Mouse (Mus musculus) activated CD4-positive, CD25-positive, alpha-beta regulatory T cell (primary cell): ENCODE measurements around the gene Wnt2b. TPM values are rescaled to one million over a fixed set of nuclear protein-coding genes. Genes with fewer than 3 reads are reported as not detected.

ENCODE experiments used
- polyA plus RNA-seq, 2 experiments: library from polyadenylated mRNA; unstranded; fragments of 100-300 nt; shearing (Covaris generic); gene quantifications; one replicate each; pipeline ENCODE4 v1.2.1; 2017

Wnt2b gene
- polyA plus RNA-seq = under 1 TPM; 0.10 to 0.14 TPM

DNA sequence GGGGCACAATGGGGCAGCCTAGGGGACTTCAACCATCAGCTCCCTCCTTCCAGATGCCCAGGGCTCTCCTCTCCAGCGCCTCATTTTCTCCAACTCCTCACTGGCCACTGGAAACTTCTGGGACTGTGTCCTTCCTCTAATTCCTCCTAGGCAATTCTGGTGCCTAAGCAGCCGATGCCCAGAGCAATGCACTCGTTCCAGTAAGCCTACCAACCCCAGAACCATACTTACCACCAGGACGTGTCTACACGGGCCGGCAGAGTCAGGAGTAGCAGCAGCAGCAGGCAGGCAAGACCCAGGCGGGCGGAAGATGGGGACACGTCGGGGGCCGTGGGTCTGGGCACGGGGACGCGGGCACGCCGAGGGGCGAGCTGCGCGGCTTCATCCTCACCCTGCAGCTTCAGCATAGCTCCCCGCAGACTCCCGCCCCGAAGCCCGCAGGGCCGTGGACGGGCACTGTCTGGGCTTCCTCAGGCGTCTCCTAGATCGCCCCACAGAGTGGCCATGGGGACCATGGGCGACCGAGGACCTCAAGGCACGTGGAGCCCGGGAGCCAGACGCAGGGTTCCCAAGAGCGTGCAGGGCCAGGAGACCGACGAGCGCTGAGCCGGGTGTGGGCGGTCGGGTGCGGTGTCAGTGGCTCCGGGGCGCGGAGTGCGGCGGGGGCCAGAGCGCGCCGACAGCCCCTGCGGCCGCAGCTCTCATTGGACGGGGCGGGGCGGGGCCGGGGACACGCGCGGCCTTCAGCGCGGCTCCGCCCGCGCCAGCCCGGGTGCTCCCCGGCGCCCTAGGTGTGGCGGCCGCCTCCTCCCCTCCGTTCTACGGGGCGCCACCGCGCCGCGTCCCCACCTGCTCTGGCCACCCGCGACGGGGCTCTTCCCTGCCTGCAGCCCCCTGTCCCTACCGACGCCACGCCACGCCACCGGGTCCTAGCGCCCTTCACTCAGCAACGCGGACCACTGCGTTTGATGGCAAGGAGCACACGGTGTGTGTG, at the start of gene Wnt2b:
Wnt2b (minus strand) TSS at position 856 of the 994 bp plus-strand sequence.

Other genes with a start within 250 kb of the Wnt2b start
- gene Ppm1j, start 180.9 kb downstream of the Wnt2b start, polyA plus RNA-seq = 10 to 100 TPM; 39.2 to 85.3 TPM
- gene Fam19a3, start 180.1 kb downstream of the Wnt2b start, polyA plus RNA-seq = 1 to 10 TPM; 3.0 to 3.6 TPM
- 10 to 100 TPM; 10.1 to 43.7 TPM for gene Rhoc, start 173.5 kb downstream of the Wnt2b start, polyA plus RNA-seq
- 10 to 100 TPM; 33.5 to 63.5 TPM for gene Mov10, start 143.4 kb downstream of the Wnt2b start, polyA plus RNA-seq
- gene St7l, start 97.9 kb downstream of the Wnt2b start, polyA plus RNA-seq = 10 to 100 TPM; 32.6 to 41.1 TPM
- 100 to 1,000 TPM; 467 to 576 TPM for gene Capza1, start 97.4 kb downstream of the Wnt2b start, polyA plus RNA-seq
- gene Cttnbp2nl, start 91.2 kb upstream of the Wnt2b start, polyA plus RNA-seq = 1 to 10 TPM in 1 of 2 experiments, under 1 TPM in 1; 0.05 to 1.1 TPM
- not detected for gene 4930564D02Rik, start 104.9 kb upstream of the Wnt2b start, polyA plus RNA-seq